Comparison of ENCODE assay signal across 11 mouse cellular contexts in the genomic region with DNA sequence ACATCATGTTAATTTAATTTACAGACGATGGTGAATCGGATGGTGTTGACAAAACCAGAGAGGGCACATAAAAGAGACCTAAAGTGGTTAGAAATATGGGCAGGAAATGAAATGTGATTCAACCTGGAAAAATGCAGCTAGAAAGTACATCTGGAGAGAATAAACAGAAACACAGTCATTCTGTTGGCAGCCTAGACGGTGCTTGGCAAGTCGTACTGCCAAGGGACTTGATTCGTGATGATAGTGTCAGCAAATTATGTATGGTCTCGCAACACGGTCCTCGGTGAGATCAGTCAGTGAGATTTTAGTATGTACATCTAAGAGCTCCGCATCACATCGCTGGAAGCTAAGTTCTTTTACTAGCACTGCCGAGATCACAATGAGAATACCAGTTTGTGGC.
DNase-seq lines count a peak whose midpoint lies in the region; ATAC-seq and TF ChIP-seq lines count a peak whose summit lies in the region.
"Had no signal": no experiment of that assay in that cellular context is flagged by ENCODE, and none has a peak within 500 bp of the region (broad histone marks: within the 10 kb centered on the region; RNA-seq: fewer than 3 reads in every experiment).

No protein-coding gene starts in this region.

- H3K4me3 ChIP-seq in C2C12 (ENCODE audit: insufficient read depth, poor library complexity, severe bottlenecking): no peak overlapping the region
- no peak overlapping the region for H3K4me3 ChIP-seq in kidney, postnatal 0 days (replicated peaks; ENCODE audit: low read depth, low read length)
- H3K4me3 ChIP-seq in liver, embryonic 12.5 days: no peak overlapping the region
- H3K4me3 ChIP-seq: heart, embryonic 15.5 days; neural tube, embryonic 13.5 days had no signal

- H3K9me3 ChIP-seq in kidney, postnatal 0 days (replicated peaks; ENCODE audit: low read length): no peaks in the 10 kb centered on the region
- 0 out of 2 replicates have a peak, but pooled peaks cover 8% of the 10 kb centered on the region for H3K9me3 ChIP-seq in liver, embryonic 12.5 days (replicated peaks)

- WGBS in kidney, postnatal 0 days: 35% methylated on average over 11 of the region's 11 CpGs
- 79% methylated on average over 11 of the region's 11 CpGs for WGBS in liver, embryonic 12.5 days (ENCODE audit: insufficient replicate concordance)

- no peaks in the 10 kb centered on the region for H3K36me3 ChIP-seq in C2C12 (ENCODE audit: control insufficient read depth, insufficient read depth)
- H3K36me3 ChIP-seq in kidney, postnatal 0 days (ENCODE audit: insufficient read depth, low read length): no peaks in the 10 kb centered on the region
- no peaks in the 10 kb centered on the region for H3K36me3 ChIP-seq in liver, embryonic 12.5 days
- H3K36me3 ChIP-seq: heart, embryonic 15.5 days had no signal

- H3ac ChIP-seq in C2C12 (ENCODE audit: control insufficient read depth, insufficient read length, low read depth): no peak overlapping the region

- no peak overlapping the region for H3K9ac ChIP-seq in kidney, postnatal 0 days (ENCODE audit: low read depth, low read length)
- H3K9ac ChIP-seq in liver, embryonic 12.5 days: no peak overlapping the region
- H3K9ac ChIP-seq: heart, embryonic 15.5 days; liver, embryonic 14.5 days; neural tube, embryonic 13.5 days had no signal

- H3K79me3 ChIP-seq in C2C12 (ENCODE audit: low read depth): no peaks in the 10 kb centered on the region

- H3K27me3 ChIP-seq in C2C12 (ENCODE audit: control insufficient read depth, insufficient read depth, insufficient read length): no peaks in the 10 kb centered on the region
- H3K27me3 ChIP-seq in kidney, postnatal 0 days (ENCODE audit: insufficient read depth, low read length): no peaks in the 10 kb centered on the region
- no peaks in the 10 kb centered on the region for H3K27me3 ChIP-seq in liver, embryonic 12.5 days (replicated peaks)
- H3K27me3 ChIP-seq: heart, embryonic 15.5 days; neural tube, embryonic 13.5 days had no signal

- H3K4me2 ChIP-seq in kidney, postnatal 0 days (ENCODE audit: low read length): no peak overlapping the region
- no peak overlapping the region for H3K4me2 ChIP-seq in liver, embryonic 12.5 days
- H3K4me2 ChIP-seq: heart, embryonic 15.5 days; neural tube, embryonic 13.5 days had no signal

- no peaks in the 10 kb centered on the region for H3K79me2 ChIP-seq in C2C12 (ENCODE audit: control insufficient read depth, insufficient read depth)

- TF ChIP-seq CTCF in C2C12 (IDR thresholded peaks at IDR 0.05; ENCODE audit: control insufficient read depth, insufficient read depth, insufficient read length): no peak
- TF ChIP-seq CTCF in kidney, postnatal 0 days (IDR thresholded peaks at IDR 0.05; ENCODE audit: low read depth): no peak

- no peak overlapping the region for H3K27ac ChIP-seq in kidney, postnatal 0 days
- H3K27ac ChIP-seq in liver, embryonic 12.5 days: no peak overlapping the region
- H3K27ac ChIP-seq: liver, embryonic 14.5 days; neural tube, embryonic 13.5 days had no signal

- ATAC-seq in kidney, postnatal 0 days (replicated peaks; ENCODE audit: low FRiP score, low read depth): no peak
- no peak for ATAC-seq in liver, embryonic 12.5 days

- DNase-seq in embryo, embryonic 10 days (ENCODE audit: low spot score): peak; percentile 12
- no peak for DNase-seq in embryo, embryonic 9.5 days (ENCODE audit: extremely low spot score)
- DNase-seq in fibroblast of lung, adult 2 months (ENCODE audit: low read depth): peak; percentile 90
- peak; percentile 15 for DNase-seq in kidney, postnatal 0 days (ENCODE audit: low spot score)
- no peak for DNase-seq in right cerebral cortex, postnatal 4 days
- DNase-seq in cerebellum, adult 11-12 months: no peak

- H3K4me1 ChIP-seq in kidney, postnatal 0 days (replicated peaks; ENCODE audit: insufficient read depth, low read length): no peaks in the 10 kb centered on the region
- H3K4me1 ChIP-seq in liver, embryonic 12.5 days: no peaks in the 10 kb centered on the region
- H3K4me1 ChIP-seq: heart, embryonic 15.5 days; neural tube, embryonic 13.5 days had no signal

TF ChIP-seq in C2C12, 6 proteins besides CTCF, POLR2A, EP300 and RAD21:
- peak; percentile 8 for TF ChIP-seq MYOD1 (IDR thresholded peaks at IDR 0.05; ENCODE audit: control insufficient read depth, insufficient read length, low read depth)
- TF ChIP-seq MAX (IDR thresholded peaks at IDR 0.05): peak; percentile 31
- no peak for TF ChIP-seq USF1 (IDR thresholded peaks at IDR 0.05; ENCODE audit: low read depth)
- TF ChIP-seq MYOG (IDR thresholded peaks at IDR 0.05; ENCODE audit: control insufficient read depth, extremely low read depth, insufficient read length): no peak
- TF ChIP-seq FOSL1 (IDR thresholded peaks at IDR 0.05; ENCODE audit: insufficient read depth, low read length, poor library complexity, severe bottlenecking): peak; percentile 48
- peak; percentile 64 for TF ChIP-seq CEBPB (IDR thresholded peaks at IDR 0.05; ENCODE audit: low read depth)

Comparison
In these comparisons a context has a peak if more than half of its experiments do, and no peak if none do; other contexts are left out.
1. DNase-seq: peak in embryo, embryonic 10 days (single experiment), fibroblast of lung, adult 2 months (single experiment) and kidney, postnatal 0 days (single experiment); none in embryo, embryonic 9.5 days (single experiment), right cerebral cortex, postnatal 4 days (single experiment) and cerebellum, adult 11-12 months (single experiment).